8 mouse cellular contexts compared by ENCODE assay signal in the genomic region with DNA sequence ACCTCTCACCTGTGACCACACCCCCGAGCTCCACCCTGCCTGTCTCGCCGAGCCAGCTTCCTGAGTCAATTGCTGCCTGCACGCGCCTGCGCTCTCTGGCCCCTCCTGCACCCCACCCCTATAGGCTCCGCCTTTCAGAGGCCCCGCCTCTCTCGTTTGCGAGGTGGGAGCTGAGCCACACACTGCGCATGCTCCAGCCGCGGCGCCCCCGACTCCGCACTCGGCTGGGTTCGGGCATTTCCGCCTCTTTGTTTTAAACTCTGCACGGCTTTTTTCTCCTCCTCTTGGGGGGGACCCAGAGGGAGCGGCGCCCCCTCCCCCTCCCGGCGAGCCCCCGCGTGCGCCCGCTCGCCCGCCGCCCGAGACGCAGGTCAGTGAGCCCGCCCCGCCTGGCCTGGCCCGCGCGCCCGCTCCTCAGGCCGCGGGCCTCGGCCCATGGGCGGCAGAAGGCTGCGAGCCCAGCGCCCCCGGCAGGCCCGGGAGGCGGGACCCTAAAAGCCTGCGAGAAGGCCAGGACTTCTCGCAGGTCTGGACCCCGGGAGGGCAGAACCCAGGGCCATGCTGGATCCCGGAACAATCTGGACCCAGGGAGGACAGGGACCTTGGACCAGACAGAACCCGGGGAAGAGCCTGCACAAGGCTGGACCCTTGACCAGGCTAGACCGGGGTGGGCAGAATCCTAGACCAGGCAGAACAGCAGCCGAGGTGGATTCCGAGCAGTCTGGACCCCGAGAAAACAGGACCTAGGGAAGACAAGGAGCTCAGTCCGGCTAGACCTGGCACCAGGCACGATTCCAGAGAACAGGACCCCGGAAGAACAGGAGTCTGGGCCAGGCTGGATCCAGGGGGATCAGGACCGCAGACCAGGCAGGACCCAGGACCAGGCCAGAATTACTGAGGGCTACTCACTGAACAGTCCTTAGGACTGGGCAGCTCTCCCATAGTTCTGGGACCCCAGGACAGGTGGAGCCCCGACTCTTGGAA. TPM values are rescaled to one million over a fixed set of nuclear protein-coding genes. Genes with fewer than 3 reads are reported as not detected.
A peak's percentile ranks its signal among the peaks of the same experiment; 100 is the strongest.
DNase-seq lines count a peak whose midpoint lies in the region; ATAC-seq and TF ChIP-seq lines count a peak whose summit lies in the region.

Pcgf3 (plus strand) TSS at position 151 of the 984 bp plus-strand sequence.

- TF ChIP-seq POLR2A in MEL (IDR thresholded peaks at IDR 0.05; ENCODE audit: control insufficient read depth in 1 of 2, insufficient read depth in 1 of 2, low read depth in 1 of 2, low read length in 2 of 2, poor library complexity in 1 of 2), result peak; percentile 72 to 73; a peak in 2 of 4 replicates
- peak; percentile 71 for TF ChIP-seq POLR2A in cerebellum, adult 2 months (IDR thresholded peaks at IDR 0.05; ENCODE audit: borderline replicate concordance, insufficient read depth, low read length)

- H3K4me3 ChIP-seq in MEL (ENCODE audit: control insufficient read depth in 1 of 2, insufficient read depth in 1 of 2, low read depth in 2 of 2, low read length in 2 of 2), result peak within 1 kb of the TSS; percentile 98 to 99
- peak within 1 kb of the TSS; percentile 89 for H3K4me3 ChIP-seq in cerebellum, adult 2 months (replicated peaks; ENCODE audit: insufficient read depth, low read depth, low read length)
- H3K4me3 ChIP-seq in hindbrain, embryonic 10.5 days, result peak within 1 kb of the TSS; percentile 92
- peak within 1 kb of the TSS; percentile 96 for H3K4me3 ChIP-seq in lung, postnatal 0 days (ENCODE audit: low read depth, low read length)

- TF ChIP-seq CTCF in MEL (IDR thresholded peaks at IDR 0.05 in 2 of 3, conservative IDR thresholded peaks at IDR 0.05 in 1 of 3; ENCODE audit: control insufficient read depth in 1 of 3, insufficient read depth in 1 of 3, low read depth in 2 of 3, low read length in 3 of 3, poor library complexity in 1 of 3, severe bottlenecking in 1 of 3), result no peak
- TF ChIP-seq CTCF in cerebellum, adult 2 months (IDR thresholded peaks at IDR 0.05; ENCODE audit: borderline replicate concordance, insufficient read depth, low read depth, low read length), result no peak
- TF ChIP-seq CTCF in lung, postnatal 0 days (IDR thresholded peaks at IDR 0.05), result no peak

- peaks cover 0 to 41% of the 10 kb centered on the region in 2 experiments; a peak in 2 of 4 replicates for H3K36me3 ChIP-seq in MEL (ENCODE audit: control insufficient read depth in 1 of 2, insufficient read depth in 2 of 2, low read length in 2 of 2)
- H3K36me3 ChIP-seq in hindbrain, embryonic 10.5 days, result peaks cover 8% of the 10 kb centered on the region; the same call in 1 of the 2 replicates
- H3K36me3 ChIP-seq in lung, postnatal 0 days (ENCODE audit: insufficient read depth, low read length), result no peaks in the 10 kb centered on the region

- peaks cover 37% of the 10 kb centered on the region for H3K79me2 ChIP-seq in MEL (ENCODE audit: control insufficient read depth, insufficient read depth, low read length, poor library complexity)

- peak within 1 kb of the TSS; percentile 99 for H3K9ac ChIP-seq in MEL (ENCODE audit: control insufficient read depth, low read depth, low read length, poor library complexity, severe bottlenecking)
- peak within 1 kb of the TSS; percentile 96 for H3K9ac ChIP-seq in lung, postnatal 0 days (replicated peaks; ENCODE audit: low read depth)

- H3K4me2 ChIP-seq in lung, postnatal 0 days (replicated peaks; ENCODE audit: low read depth, low read length), result peak within 1 kb of the TSS; percentile 89

- WGBS in cerebellum, adult 2 months, result under 1% methylated on average over 58 of the region's 62 CpGs
- WGBS in hindbrain, embryonic 10.5 days, result 1% methylated on average over 61 of the region's 62 CpGs
- under 1% methylated on average over 46 of the region's 62 CpGs for WGBS in lung, postnatal 0 days

- H3K4me1 ChIP-seq in MEL (ENCODE audit: control insufficient read depth in 1 of 2, insufficient read depth in 2 of 2, low read length in 2 of 2), result peaks cover 26 to 39% of the 10 kb centered on the region in 2 experiments
- H3K4me1 ChIP-seq in cerebellum, adult 2 months (ENCODE audit: control insufficient read depth, insufficient read depth, low read length), result peaks cover 6% of the 10 kb centered on the region
- peaks cover 40% of the 10 kb centered on the region for H3K4me1 ChIP-seq in hindbrain, embryonic 10.5 days (replicated peaks)
- peaks cover 23% of the 10 kb centered on the region for H3K4me1 ChIP-seq in lung, postnatal 0 days (ENCODE audit: insufficient read depth, low read depth, low read length)

- no peak for TF ChIP-seq RAD21 in MEL (IDR thresholded peaks at IDR 0.05; ENCODE audit: low read depth, low read length)

- H3K9me3 ChIP-seq in MEL (replicated peaks; ENCODE audit: insufficient read depth, low read length), result no peaks in the 10 kb centered on the region
- H3K9me3 ChIP-seq in hindbrain, embryonic 10.5 days, result no peaks in the 10 kb centered on the region
- H3K9me3 ChIP-seq in lung, postnatal 0 days (ENCODE audit: low read length), result no peaks in the 10 kb centered on the region

- H3K27ac ChIP-seq in MEL (ENCODE audit: control insufficient read depth, low read depth, low read length), result peak within 1 kb of the TSS; percentile 34; the same call in 1 of the 2 replicates
- no peak within 1 kb of the TSS for H3K27ac ChIP-seq in cerebellum, adult 2 months (ENCODE audit: insufficient read depth, low read length)
- H3K27ac ChIP-seq in hindbrain, embryonic 10.5 days, result peak within 1 kb of the TSS; percentile 99
- peak within 1 kb of the TSS; percentile 85 for H3K27ac ChIP-seq in lung, postnatal 0 days (ENCODE audit: low read length)

- no peaks in the 10 kb centered on the region for H3K27me3 ChIP-seq in MEL (ENCODE audit: control insufficient read depth in 1 of 2, insufficient read depth in 2 of 2, low read length in 2 of 2)
- no peaks in the 10 kb centered on the region for H3K27me3 ChIP-seq in cerebellum, adult 2 months (ENCODE audit: control insufficient read depth, insufficient read depth, low read length)
- H3K27me3 ChIP-seq in hindbrain, embryonic 10.5 days (ENCODE audit: insufficient read depth, poor library complexity, severe bottlenecking), result peaks cover 13% of the 10 kb centered on the region
- no peaks in the 10 kb centered on the region for H3K27me3 ChIP-seq in lung, postnatal 0 days (replicated peaks; ENCODE audit: insufficient read depth, low read length)

- peak; percentile 96 for DNase-seq in MEL (ENCODE audit: low read depth, low spot score)
- peak; percentile 98 for DNase-seq in cerebellum, adult 2 months
- DNase-seq in forelimb bud, embryonic 11.5 days (ENCODE audit: low read depth, low spot score), result peak; percentile 95
- peak; percentile 96 for DNase-seq in hindbrain, embryonic 10.5 days (ENCODE audit: low spot score)
- peak; percentile 97 for DNase-seq in layer of hippocampus, adult 9-11 months
- peak; percentile 99 for DNase-seq in lung, postnatal 0 days (ENCODE audit: low spot score)
- DNase-seq in ovary, postnatal 14 days (ENCODE audit: low spot score), result peak; percentile 95
- peak; percentile 100 for DNase-seq in thymus, postnatal 14 days

- ATAC-seq in lung, postnatal 0 days, result peak; percentile 98

- no peak for TF ChIP-seq EP300 in MEL (IDR thresholded peaks at IDR 0.05; ENCODE audit: low read depth in 1 of 2, low read length in 2 of 2)
- no peak for TF ChIP-seq EP300 in lung, postnatal 0 days (IDR thresholded peaks at IDR 0.05)

TF ChIP-seq in MEL, 35 proteins besides CTCF, POLR2A, EP300 and RAD21:
- TF ChIP-seq MAZ (IDR thresholded peaks at IDR 0.05; ENCODE audit: low read depth, low read length), result 0 out of 2 replicates have a peak, but pooled peaks have one; percentile 29
- no peak for TF ChIP-seq GATA1 (IDR thresholded peaks at IDR 0.05; ENCODE audit: low read depth, low read length)
- peak; percentile 39; the same call in 1 of the 2 replicates for TF ChIP-seq POLR2AphosphoS2 (IDR thresholded peaks at IDR 0.05; ENCODE audit: low read length)
- peak; percentile 32; the same call in 1 of the 2 replicates for TF ChIP-seq MXI1 (IDR thresholded peaks at IDR 0.05; ENCODE audit: low read depth, low read length)
- peak; percentile 67 for TF ChIP-seq NELFE (IDR thresholded peaks at IDR 0.05; ENCODE audit: low read depth, low read length)
- TF ChIP-seq SIN3A (IDR thresholded peaks at IDR 0.05; ENCODE audit: low read length), result peak; percentile 31; the same call in 1 of the 2 replicates
- no peak for TF ChIP-seq MEF2A (IDR thresholded peaks at IDR 0.05; ENCODE audit: extremely low read depth, insufficient replicate concordance, low read depth, low read length, poor library complexity, severe bottlenecking)
- peak; percentile 53 for TF ChIP-seq HCFC1 (IDR thresholded peaks at IDR 0.05; ENCODE audit: low read depth, low read length)
- TF ChIP-seq ZKSCAN1 (IDR thresholded peaks at IDR 0.05; ENCODE audit: low read depth, low read length), result no peak
- TF ChIP-seq NRF1 (IDR thresholded peaks at IDR 0.05; ENCODE audit: insufficient read depth, low read depth, low read length, poor library complexity, severe bottlenecking), result peak; percentile 98
- TF ChIP-seq ELF1 (IDR thresholded peaks at IDR 0.05; ENCODE audit: low read depth, low read length), result peak; percentile 67

RNA-seq across cellular contexts. Expression of gene Pcgf3, which starts in this region (rescaled TPM):
- 7.3 and 7.4 TPM in 2 replicates for total RNA-seq in MEL (2012; rRNA removed)
- 10 to 100 TPM in 1 of 2 experiments, not detected in 1; 26.4 TPM for polyA plus RNA-seq in MEL (2012; ENCODE audit: insufficient read depth in 1 of 2, insufficient read length in 2 of 2, low read depth in 1 of 2, low replicate concordance in 2 of 2, missing spikeins in 1 of 2)
- polyA plus RNA-seq in cerebellum, adult 2 months (2012; rRNA removed), result 14.7 and 14.9 TPM in 2 replicates
- 24.3 and 27.5 TPM in 2 replicates for polyA plus RNA-seq in hindbrain, embryonic 10.5 days (2016; fragmentation: Nextera tagmentation; extraction: Ambion mirVana)
- 10.3 and 10.7 TPM in 2 replicates for polyA plus RNA-seq in lung, postnatal 0 days (2015; fragmentation: Nextera tagmentation; extraction: Ambion mirVana)
